8 mouse cellular contexts compared by ENCODE assay signal in the genomic region with DNA sequence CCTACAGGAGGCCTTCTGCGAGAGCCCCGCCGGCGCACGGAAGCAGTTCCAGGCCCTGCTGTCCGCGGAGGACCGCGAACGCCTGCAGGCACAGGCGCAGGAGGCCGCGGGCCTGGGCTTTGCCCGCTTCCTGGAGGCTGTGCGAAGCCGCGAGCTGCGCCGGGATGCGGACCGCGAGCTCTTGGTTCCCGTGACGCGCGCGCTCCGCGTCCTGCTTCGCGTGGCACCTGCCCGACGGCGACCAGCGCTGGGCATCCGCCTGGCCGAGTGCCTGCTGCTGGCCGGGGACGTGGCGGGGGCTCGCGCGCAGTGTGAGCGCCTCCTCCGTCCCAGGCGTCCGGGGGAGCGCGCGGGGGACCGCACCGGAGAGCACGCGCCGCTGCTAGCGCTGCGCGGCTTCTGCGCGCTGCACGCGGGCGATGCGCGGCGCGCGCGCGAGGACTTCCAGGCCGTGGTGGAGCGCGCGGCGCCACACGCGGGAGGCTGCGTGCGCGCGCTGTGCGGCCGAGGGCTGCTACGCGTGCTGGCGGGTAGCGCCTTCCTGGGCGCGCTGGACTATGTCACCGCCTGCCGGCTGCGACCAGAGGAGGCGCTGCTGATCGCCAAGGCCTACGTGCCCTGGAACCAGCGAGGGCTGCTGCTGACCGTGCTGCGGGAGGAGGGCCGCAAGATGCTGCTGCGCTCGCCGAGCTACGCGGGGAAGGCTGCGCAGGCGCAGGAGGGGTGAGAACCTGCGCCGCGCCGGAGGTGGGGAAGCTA. TPM values are rescaled to one million over a fixed set of nuclear protein-coding genes. Genes with fewer than 3 reads are reported as not detected.
DNase-seq lines count a peak whose midpoint lies in the region; ATAC-seq and TF ChIP-seq lines count a peak whose summit lies in the region.

No protein-coding gene starts in this region.

- no peak for TF ChIP-seq POLR2A in thymus, adult 2 months (IDR thresholded peaks at IDR 0.05; ENCODE audit: control insufficient read depth, extremely low read depth, insufficient read depth, low read length, poor library complexity)
- TF ChIP-seq POLR2A in embryonic fibroblast, embryonic 13.5 days (IDR thresholded peaks at IDR 0.05; ENCODE audit: low read depth, low read length): no peak

- H3K27me3 ChIP-seq in thymus, adult 2 months (ENCODE audit: control insufficient read depth, insufficient read depth, low read length): peaks cover 2% of the 10 kb centered on the region; the same call in 1 of the 2 replicates
- peaks cover 37% of the 10 kb centered on the region for H3K27me3 ChIP-seq in heart, embryonic 11.5 days (ENCODE audit: control insufficient read depth, insufficient read depth, low read length)
- peaks cover 63% of the 10 kb centered on the region for H3K27me3 ChIP-seq in limb, embryonic 10.5 days (ENCODE audit: low read depth, poor library complexity, severe bottlenecking)
- peaks cover 72% of the 10 kb centered on the region for H3K27me3 ChIP-seq in midbrain, embryonic 10.5 days (ENCODE audit: low read depth, poor library complexity, severe bottlenecking)

- peaks cover 6% of the 10 kb centered on the region for H3K4me1 ChIP-seq in thymus, adult 2 months (replicated peaks; ENCODE audit: control insufficient read depth, insufficient read depth, low read length)
- H3K4me1 ChIP-seq in embryonic fibroblast, embryonic 13.5 days (ENCODE audit: control insufficient read depth, insufficient read depth, low read length): no peaks in the 10 kb centered on the region
- H3K4me1 ChIP-seq in heart, embryonic 11.5 days (ENCODE audit: control insufficient read depth, insufficient read depth, low read length): peaks cover 4% of the 10 kb centered on the region; the same call in 1 of the 2 replicates
- H3K4me1 ChIP-seq in limb, embryonic 10.5 days: peaks cover 13% of the 10 kb centered on the region
- H3K4me1 ChIP-seq in midbrain, embryonic 10.5 days: peaks cover 16% of the 10 kb centered on the region

- peak; percentile 48 for DNase-seq in thymus, adult 2 months
- no peak for DNase-seq in thymus, adult 18-20 months
- DNase-seq in kidney, adult 8-10 months: peak; percentile 58 to 59
- peak; percentile 89 for DNase-seq in limb, embryonic 10.5 days (ENCODE audit: low spot score)
- DNase-seq in midbrain, embryonic 10.5 days (ENCODE audit: low spot score): peak; percentile 93
- DNase-seq in skeletal muscle tissue, adult 2 months (ENCODE audit: low read depth, low spot score): peak; percentile 30

- H3K27ac ChIP-seq in thymus, adult 2 months (ENCODE audit: control insufficient read depth, insufficient read depth, low read length): no peak overlapping the region
- no peak overlapping the region for H3K27ac ChIP-seq in embryonic fibroblast, embryonic 13.5 days (ENCODE audit: insufficient read depth, low read length)
- H3K27ac ChIP-seq in heart, embryonic 11.5 days (ENCODE audit: low read depth, low read length): no peak overlapping the region
- H3K27ac ChIP-seq in limb, embryonic 10.5 days: peak overlapping the region; percentile 71
- peak overlapping the region; percentile 87 for H3K27ac ChIP-seq in midbrain, embryonic 10.5 days (replicated peaks)

- no peak for TF ChIP-seq CTCF in thymus, adult 2 months (IDR thresholded peaks at IDR 0.05; ENCODE audit: borderline replicate concordance, control insufficient read depth, extremely low read depth, insufficient read depth, low read length, poor library complexity)
- TF ChIP-seq CTCF in embryonic fibroblast, embryonic 13.5 days (IDR thresholded peaks at IDR 0.05; ENCODE audit: borderline replicate concordance, insufficient read depth, low read length): peak; percentile 83

- H3K4me3 ChIP-seq in thymus, adult 2 months (ENCODE audit: control insufficient read depth, insufficient read depth, low read length): peak overlapping the region; percentile 37
- H3K4me3 ChIP-seq in embryonic fibroblast, embryonic 13.5 days (ENCODE audit: insufficient read depth, low read length): peak overlapping the region; percentile 7
- H3K4me3 ChIP-seq in heart, embryonic 11.5 days (ENCODE audit: low read depth, low read length): peak overlapping the region; percentile 60
- H3K4me3 ChIP-seq in limb, embryonic 10.5 days: peak overlapping the region; percentile 58
- H3K4me3 ChIP-seq in midbrain, embryonic 10.5 days: peak overlapping the region; percentile 70

- H3K9me3 ChIP-seq in heart, embryonic 11.5 days (replicated peaks; ENCODE audit: control insufficient read depth, low read length): no peaks in the 10 kb centered on the region
- no peaks in the 10 kb centered on the region for H3K9me3 ChIP-seq in limb, embryonic 10.5 days (replicated peaks)
- no peaks in the 10 kb centered on the region for H3K9me3 ChIP-seq in midbrain, embryonic 10.5 days (replicated peaks)

- 1% methylated on average over 104 of the region's 110 CpGs for WGBS in thymus, adult 2 months
- WGBS in heart, embryonic 11.5 days (ENCODE audit: insufficient replicate concordance): under 1% methylated on average over 101 of the region's 110 CpGs
- under 1% methylated on average over 110 of the region's 110 CpGs for WGBS in limb, embryonic 10.5 days
- under 1% methylated on average over 110 of the region's 110 CpGs for WGBS in midbrain, embryonic 10.5 days

- H3K36me3 ChIP-seq in thymus, adult 2 months (ENCODE audit: control insufficient read depth, insufficient read depth, low read length): no peaks in the 10 kb centered on the region
- H3K36me3 ChIP-seq in heart, embryonic 11.5 days (ENCODE audit: control insufficient read depth, insufficient read depth, low read length): no peaks in the 10 kb centered on the region
- H3K36me3 ChIP-seq in limb, embryonic 10.5 days: no peaks in the 10 kb centered on the region
- H3K36me3 ChIP-seq in midbrain, embryonic 10.5 days: no peaks in the 10 kb centered on the region

- peak overlapping the region; percentile 94 for H3K4me2 ChIP-seq in heart, embryonic 11.5 days

- H3K9ac ChIP-seq in heart, embryonic 11.5 days (ENCODE audit: low read depth, low read length): peak overlapping the region; percentile 47; the same call in 1 of the 2 replicates

- peak; percentile 68 for ATAC-seq in heart, embryonic 11.5 days (replicated peaks; ENCODE audit: insufficient number of reproducible peaks, low FRiP score, low TSS enrichment)

RNA-seq across cellular contexts. Expression of a gene that starts 13.5 kb away (rescaled TPM):
- polyA plus RNA-seq in thymus, adult 2 months (2012; rRNA removed): 0.23 TPM in 2 replicates
- not detected in 2 replicates for polyA plus RNA-seq in embryonic fibroblast, embryonic 13.5 days (2011; ENCODE audit: insufficient read length, low read depth, missing spikeins)
- 0.23 and 0.82 TPM in 2 replicates for polyA plus RNA-seq in heart, embryonic 11.5 days (2014; fragmentation: Nextera tagmentation; extraction: Ambion mirVana)
- 0.15 TPM in 1 of 2 replicates, not detected in the other for polyA plus RNA-seq in limb, embryonic 10.5 days (2016; fragmentation: Nextera tagmentation; extraction: Ambion mirVana)
- polyA plus RNA-seq in midbrain, embryonic 10.5 days (2016; fragmentation: Nextera tagmentation; extraction: Ambion mirVana): 0.20 and 0.35 TPM in 2 replicates

RNA-seq across cellular contexts. Expression of a gene that starts 18.6 kb away (rescaled TPM):
- 0.18 and 0.38 TPM in 2 replicates for polyA plus RNA-seq in thymus, adult 2 months (2012; rRNA removed)
- polyA plus RNA-seq in embryonic fibroblast, embryonic 13.5 days (2011; ENCODE audit: insufficient read length, low read depth, missing spikeins): not detected in 2 replicates
- 0.35 and 0.52 TPM in 2 replicates for polyA plus RNA-seq in heart, embryonic 11.5 days (2014; fragmentation: Nextera tagmentation; extraction: Ambion mirVana)
- polyA plus RNA-seq in limb, embryonic 10.5 days (2016; fragmentation: Nextera tagmentation; extraction: Ambion mirVana): 0.41 and 0.46 TPM in 2 replicates
- polyA plus RNA-seq in midbrain, embryonic 10.5 days (2016; fragmentation: Nextera tagmentation; extraction: Ambion mirVana): 0.22 and 0.57 TPM in 2 replicates

RNA-seq across cellular contexts. Expression of a gene that starts 43.0 kb away (rescaled TPM):
- 77.1 and 105 TPM in 2 replicates for polyA plus RNA-seq in thymus, adult 2 months (2012; rRNA removed)
- polyA plus RNA-seq in embryonic fibroblast, embryonic 13.5 days (2011; ENCODE audit: insufficient read length, low read depth, missing spikeins): 13.2 and 13.7 TPM in 2 replicates
- polyA plus RNA-seq in heart, embryonic 11.5 days (2014; fragmentation: Nextera tagmentation; extraction: Ambion mirVana): 26.4 and 29.6 TPM in 2 replicates
- polyA plus RNA-seq in limb, embryonic 10.5 days (2016; fragmentation: Nextera tagmentation; extraction: Ambion mirVana): 34.9 and 42.7 TPM in 2 replicates
- 45.9 and 46.8 TPM in 2 replicates for polyA plus RNA-seq in midbrain, embryonic 10.5 days (2016; fragmentation: Nextera tagmentation; extraction: Ambion mirVana)

Comparison
In these comparisons a context has a peak if more than half of its experiments do, and no peak if none do; other contexts are left out.
1. DNase-seq: peak in thymus, adult 2 months (single experiment), kidney, adult 8-10 months (2 of 2), limb, embryonic 10.5 days (single experiment), midbrain, embryonic 10.5 days (single experiment) and skeletal muscle tissue, adult 2 months (single experiment); none in thymus, adult 18-20 months (0 of 2).
2. H3K27ac ChIP-seq: peak in limb, embryonic 10.5 days (single experiment) and midbrain, embryonic 10.5 days (single experiment); none in thymus, adult 2 months (single experiment), embryonic fibroblast, embryonic 13.5 days (single experiment) and heart, embryonic 11.5 days (single experiment).
3. H3K4me3 ChIP-seq: peak in every context shown above with its lines; median percentile 70 in midbrain, embryonic 10.5 days; 60 in heart, embryonic 11.5 days; 58 in limb, embryonic 10.5 days; 37 in thymus, adult 2 months; 7 in embryonic fibroblast, embryonic 13.5 days.